Mouse (Mus musculus): ENCODE measurements around the gene Kif1b.

DNA sequence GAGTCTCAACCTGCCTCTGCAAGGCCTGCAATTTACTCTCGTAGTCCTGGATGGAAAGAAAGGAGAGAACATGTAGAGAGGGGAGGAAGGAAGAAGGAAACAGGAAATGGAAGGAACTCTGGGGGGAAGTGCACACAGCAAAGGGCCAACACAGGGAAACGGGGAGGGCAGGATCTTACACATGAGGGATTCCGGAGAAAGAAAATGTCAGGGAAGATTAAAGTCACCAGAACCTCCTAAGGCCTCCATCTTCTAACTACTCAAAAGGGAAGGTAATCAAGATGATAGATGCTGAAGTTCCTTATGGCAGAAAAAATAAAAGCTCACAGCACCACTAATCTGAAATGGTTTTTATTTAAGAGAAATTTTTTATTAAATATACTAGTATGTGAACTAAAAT, 81.2 kb downstream of the Kif1b start:
- TF ChIP-seq CTCF (IDR thresholded peaks at IDR 0.05; ENCODE audit: insufficient read depth, low read length) (no peak), POLR2A (IDR thresholded peaks at IDR 0.05; ENCODE audit: borderline replicate concordance, extremely low read depth, low read depth, low read length) (no peak)

Data from lung, adult 2 months (tissue).